Mouse (Mus musculus): ENCODE measurements around the gene S1pr2. TPM values are rescaled to one million over a fixed set of nuclear protein-coding genes. Genes with fewer than 3 reads are reported as not detected.

S1pr2 gene
- total RNA-seq, 2 experiments from 2014 or later = 1.1 to 1.6 TPM

DNA sequence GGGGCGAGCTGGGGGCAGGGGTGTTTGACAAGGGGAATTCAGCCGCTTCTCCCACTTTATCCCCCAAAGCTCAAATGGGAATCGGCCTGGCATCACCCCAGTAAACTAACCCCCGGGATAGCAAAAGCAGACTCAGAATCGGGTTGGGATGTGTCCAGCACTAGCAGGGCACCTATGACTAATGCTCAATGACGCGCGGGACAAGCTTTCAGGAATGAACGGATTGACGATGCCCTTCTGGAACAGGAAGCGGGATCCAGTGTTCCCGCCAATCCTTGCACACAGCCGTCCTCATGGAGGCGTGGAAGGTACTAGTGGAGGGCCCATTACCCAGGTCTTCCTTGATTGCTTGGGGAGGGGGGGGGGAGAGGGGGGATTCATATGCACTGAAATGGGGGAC is 25.1 kb downstream of the S1pr2 start:
- Histone ChIP-seq H3K4me3 (peak overlapping the region; percentile 62), H3K27ac (peak overlapping the region; percentile 91; the same call in 1 of the 2 replicates)
- TF ChIP-seq CTCF (conservative IDR thresholded peaks at IDR 0.05) = no peak
- no peak for DNase-seq (ENCODE audit: low spot score in 2 of 2)

GRCm38 (mm10) chr9:20950419-20950818 is 26.2 kb downstream of the S1pr2 start:
- H3K27ac ChIP-seq = no peak overlapping the region
- no peak for DNase-seq (ENCODE audit: low spot score in 2 of 2)
- no peak overlapping the region for H3K4me3 ChIP-seq
- TF ChIP-seq CTCF (conservative IDR thresholded peaks at IDR 0.05) = no peak

GRCm38 (mm10) chr9:20946066-20946880 is 30.3 kb downstream of the S1pr2 start:
- H3K4me3 ChIP-seq = no peak overlapping the region
- no peak for DNase-seq (ENCODE audit: low spot score in 2 of 2)
- no peak for TF ChIP-seq CTCF (conservative IDR thresholded peaks at IDR 0.05)
- H3K27ac ChIP-seq = no peak overlapping the region

- H3K27ac ChIP-seq = no peak overlapping the region
- no peak for TF ChIP-seq CTCF (conservative IDR thresholded peaks at IDR 0.05)
- DNase-seq (ENCODE audit: low spot score in 2 of 2) = no peak
- H3K4me3 ChIP-seq = no peak overlapping the region
Observed at GRCm38 (mm10) chr9:20944697-20945370, 31.7 kb downstream of the S1pr2 start.

- TF ChIP-seq CTCF (conservative IDR thresholded peaks at IDR 0.05) = no peak
- DNase-seq (ENCODE audit: low spot score in 2 of 2) = no peak
- Histone ChIP-seq H3K4me3 (no peak overlapping the region), H3K27ac (no peak overlapping the region)
Observed at GRCm38 (mm10) chr9:20943911-20944310, 32.7 kb downstream of the S1pr2 start.

DNA sequence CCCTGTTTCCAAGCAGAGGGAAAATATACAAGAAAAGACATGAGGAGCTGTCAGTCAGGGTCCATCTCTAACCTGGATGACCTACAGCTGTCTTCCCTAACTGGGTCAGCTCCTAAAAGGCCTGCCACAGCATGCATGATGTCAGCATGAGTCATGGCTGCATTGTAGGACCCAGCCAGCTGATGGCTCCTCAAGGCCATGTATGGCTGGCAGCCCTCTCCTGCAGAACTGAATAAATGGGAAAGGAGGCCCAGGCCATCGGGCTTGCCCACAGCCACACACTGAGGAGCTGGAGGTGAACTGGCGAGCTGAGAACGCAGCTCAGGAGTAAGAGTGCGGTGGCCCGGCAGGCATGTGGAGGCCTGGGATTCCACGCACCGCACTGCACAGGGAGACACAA is 33.2 kb downstream of the S1pr2 start:
- no peak for TF ChIP-seq CTCF (conservative IDR thresholded peaks at IDR 0.05)
- no peak overlapping the region for H3K27ac ChIP-seq
- DNase-seq (ENCODE audit: low spot score in 2 of 2) = no peak
- H3K4me3 ChIP-seq = no peak overlapping the region

DNA sequence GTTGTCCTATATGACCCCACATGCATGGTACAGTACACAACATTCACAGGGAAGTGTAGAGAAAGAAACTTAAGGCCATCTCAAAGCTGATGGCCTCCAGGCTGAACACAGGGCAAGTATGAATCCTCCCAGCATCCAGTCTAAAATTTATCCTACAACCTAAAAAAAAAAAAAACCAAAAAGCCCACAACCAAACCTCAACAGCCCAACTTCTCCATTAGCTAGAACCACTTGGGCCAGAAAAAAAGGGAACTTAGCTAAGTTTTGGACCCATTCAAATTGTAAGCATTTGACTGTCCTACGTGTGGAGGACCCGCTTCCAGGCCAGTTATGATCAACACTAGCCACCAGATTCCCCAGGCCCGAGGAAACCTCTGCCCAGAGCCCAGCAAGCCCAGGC is 53.3 kb downstream of the S1pr2 start:
- H3K27ac ChIP-seq = no peak overlapping the region
- no peak for DNase-seq (ENCODE audit: low spot score in 2 of 2)
- no peak for TF ChIP-seq CTCF (conservative IDR thresholded peaks at IDR 0.05)
- no peak overlapping the region for H3K4me3 ChIP-seq

- no peak overlapping the region for H3K27ac ChIP-seq
- no peak overlapping the region for H3K4me3 ChIP-seq
- no peak for DNase-seq (ENCODE audit: low spot score in 2 of 2)
- TF ChIP-seq CTCF (conservative IDR thresholded peaks at IDR 0.05) = peak; percentile 69
Observed at GRCm38 (mm10) chr9:20916160-20916559, 60.4 kb downstream of the S1pr2 start.

Small RNA genes within 50 kb of the gene (microRNA-seq; reads per million reads assigned to microRNA genes)
- gene Mir7081 = 0.18 to 0.64 reads per million in 2 experiments

Other genes with a start within 250 kb of the S1pr2 start
- 10 to 100 TPM; 31.6 to 37.6 TPM for gene Olfm2, start 230.4 kb downstream of the S1pr2 start, total RNA-seq (2021)
- gene Col5a3, start 161.7 kb downstream of the S1pr2 start, total RNA-seq (2021) = 1 to 10 TPM; 1.6 to 1.8 TPM
- gene Rdh8, start 158.3 kb downstream of the S1pr2 start, total RNA-seq (2021) = not detected
- 10 to 100 TPM; 77.6 to 85.9 TPM for gene A230050P20Rik, start 108.1 kb downstream of the S1pr2 start, total RNA-seq (2021)
- 10 to 100 TPM in 1 of 2 experiments, 1 to 10 TPM in 1; 8.9 to 10.3 TPM for gene Angptl6, start 97.1 kb downstream of the S1pr2 start, total RNA-seq (2021)
- 10 to 100 TPM; 27.5 to 27.6 TPM for gene Ppan, start 88.6 kb downstream of the S1pr2 start, total RNA-seq (2021)
- gene Eif3g, start 78.2 kb downstream of the S1pr2 start, total RNA-seq (2021) = 100 to 1,000 TPM; 122 to 131 TPM
- gene Dnmt1, start 16.9 kb downstream of the S1pr2 start, total RNA-seq (2021) = 10 to 100 TPM; 34.5 to 36.2 TPM
- gene Mrpl4, start 26.0 kb upstream of the S1pr2 start, total RNA-seq (2021) = 10 to 100 TPM; 63.8 to 64.6 TPM
- 1 to 10 TPM; 2.6 to 2.8 TPM for gene Icam1, start 39.2 kb upstream of the S1pr2 start, total RNA-seq (2021)
- gene Icam4, start 52.6 kb upstream of the S1pr2 start, total RNA-seq (2021) = under 1 TPM; 0.83 to 0.84 TPM
- 100 to 1,000 TPM; 363 to 382 TPM for gene Icam5, start 55.3 kb upstream of the S1pr2 start, total RNA-seq (2021)
- gene Zglp1, start 90.3 kb upstream of the S1pr2 start, total RNA-seq (2021) = under 1 TPM in 1 of 2 experiments, not detected in 1; 0.71 TPM
- 1 to 10 TPM in 1 of 2 experiments, under 1 TPM in 1; 0.74 to 2.7 TPM for gene Gm49373, start 96.3 kb upstream of the S1pr2 start, total RNA-seq (2021)
- gene Fdx1l, start 96.8 kb upstream of the S1pr2 start, total RNA-seq (2021) = 10 to 100 TPM; 61.1 to 62.0 TPM
- gene Gm38431, start 115.2 kb upstream of the S1pr2 start, total RNA-seq (2021) = 1 to 10 TPM; 2.9 to 3.8 TPM
- gene Raver1, start 115.2 kb upstream of the S1pr2 start, total RNA-seq (2021) = 10 to 100 TPM; 34.5 to 36.5 TPM
- gene Tyk2, start 154.5 kb upstream of the S1pr2 start, total RNA-seq (2021) = 10 to 100 TPM; 16.8 to 21.5 TPM
- gene Cdc37, start 173.2 kb upstream of the S1pr2 start, total RNA-seq (2021) = 100 to 1,000 TPM; 144 to 150 TPM
- gene Pde4a, start 188.9 kb upstream of the S1pr2 start, total RNA-seq (2021) = 10 to 100 TPM; 86.6 to 89.3 TPM